Mouse (Mus musculus): ENCODE measurements around the gene Echs1. TPM values are rescaled to one million over a fixed set of nuclear protein-coding genes. Genes with fewer than 3 reads are reported as not detected.

Echs1 gene
- total RNA-seq (2014; fragmentation: Nextera tagmentation) (50.1 and 62.9 TPM in 2 replicates), total RNA-seq (2017) (52.5 and 85.0 TPM in 2 replicates)

- peak; percentile 99 for ATAC-seq (replicated peaks; ENCODE audit: low FRiP score, low TSS enrichment, poor library complexity, severe bottlenecking)
Measured at GRCm38 (mm10) chr7:140116329-140117054, at the start of gene Echs1. TSS of gene Echs1 (minus strand) at chr7:140116476.

- no peak for ATAC-seq (replicated peaks; ENCODE audit: low FRiP score, low TSS enrichment, poor library complexity, severe bottlenecking)
Measured at GRCm38 (mm10) chr7:140164664-140165063, 48.4 kb upstream of the Echs1 start, which contains the start of gene Olfr522. TSS of gene Olfr522 (minus strand) at chr7:140164764.

DNA sequence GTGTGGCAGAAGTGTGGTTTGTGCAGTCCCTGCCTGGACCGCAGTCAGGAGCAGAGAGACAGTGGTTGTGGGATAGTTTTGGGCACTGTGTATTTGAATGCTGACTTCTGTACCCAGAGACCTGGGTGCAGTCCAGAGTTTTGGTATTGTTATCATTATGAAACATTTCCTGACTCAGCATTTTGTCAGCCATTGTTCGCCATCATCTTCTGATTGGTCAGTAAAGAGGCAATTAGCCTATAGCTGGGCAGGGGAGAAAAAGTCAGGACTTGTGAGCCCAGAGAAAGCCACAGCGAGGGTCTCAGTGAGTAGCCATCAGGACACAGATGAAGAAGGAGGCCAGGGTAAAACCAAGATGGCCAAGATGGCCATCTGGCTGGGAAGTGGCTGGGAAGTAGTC lies 44.1 kb upstream of the Echs1 start:
- no peak for ATAC-seq (replicated peaks; ENCODE audit: low FRiP score, low TSS enrichment, poor library complexity, severe bottlenecking)

GRCm38 (mm10) chr7:140154218-140154927 lies 38.1 kb upstream of the Echs1 start, which contains the start of gene Sprn:
TSS of gene Sprn (minus strand) at chr7:140154877.
- ATAC-seq (replicated peaks; ENCODE audit: low FRiP score, low TSS enrichment, poor library complexity, severe bottlenecking) = no peak

GRCm38 (mm10) chr7:140153829-140154217 lies 37.5 kb upstream of the Echs1 start:
- ATAC-seq (replicated peaks; ENCODE audit: low FRiP score, low TSS enrichment, poor library complexity, severe bottlenecking) = no peak

DNA sequence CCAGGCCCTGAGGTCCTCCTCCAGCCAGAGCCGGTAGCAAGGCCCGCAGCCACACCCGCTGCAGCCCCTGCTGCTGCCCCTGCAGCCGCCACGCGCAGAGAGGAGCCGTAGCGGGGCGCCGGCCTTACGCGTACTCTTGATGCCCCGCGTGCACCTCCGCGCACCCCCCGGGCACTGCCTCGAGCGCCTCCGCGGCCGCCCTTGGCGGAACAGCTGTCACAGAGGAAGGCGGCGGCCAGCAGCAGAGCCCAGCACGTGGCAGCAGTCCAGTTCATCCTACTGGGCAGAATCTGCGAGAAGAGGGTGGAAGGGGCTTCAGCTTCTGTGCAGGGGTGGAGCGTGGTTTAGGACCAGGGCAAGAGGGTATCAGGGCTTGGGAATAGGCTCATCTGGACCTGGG lies 37.1 kb upstream of the Echs1 start:
- ATAC-seq (replicated peaks; ENCODE audit: low FRiP score, low TSS enrichment, poor library complexity, severe bottlenecking) = no peak

- ATAC-seq (replicated peaks; ENCODE audit: low FRiP score, low TSS enrichment, poor library complexity, severe bottlenecking) = no peak
Measured at GRCm38 (mm10) chr7:140144550-140144949, 28.3 kb upstream of the Echs1 start.

DNA sequence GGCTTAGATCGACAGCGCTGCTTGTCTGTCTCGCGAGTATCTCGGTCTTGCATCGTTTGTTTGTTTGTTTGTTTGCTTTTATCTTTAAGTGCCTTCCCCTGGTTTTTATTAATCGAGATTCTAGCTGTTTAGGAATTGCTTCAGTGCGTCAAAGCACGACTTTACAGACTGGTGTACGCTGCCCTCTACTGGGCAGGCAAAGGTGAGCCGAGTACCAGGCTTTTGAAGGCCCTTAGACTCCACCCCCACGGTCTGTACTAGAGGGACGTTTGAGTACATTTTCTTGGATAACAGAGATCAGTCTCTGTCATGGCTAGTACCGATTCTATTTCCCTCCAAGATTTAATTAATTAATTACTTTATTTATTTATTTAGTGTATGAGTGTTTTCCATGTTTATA lies 25.1 kb upstream of the Echs1 start:
- ATAC-seq (replicated peaks; ENCODE audit: low FRiP score, low TSS enrichment, poor library complexity, severe bottlenecking) = peak; percentile 67

DNA sequence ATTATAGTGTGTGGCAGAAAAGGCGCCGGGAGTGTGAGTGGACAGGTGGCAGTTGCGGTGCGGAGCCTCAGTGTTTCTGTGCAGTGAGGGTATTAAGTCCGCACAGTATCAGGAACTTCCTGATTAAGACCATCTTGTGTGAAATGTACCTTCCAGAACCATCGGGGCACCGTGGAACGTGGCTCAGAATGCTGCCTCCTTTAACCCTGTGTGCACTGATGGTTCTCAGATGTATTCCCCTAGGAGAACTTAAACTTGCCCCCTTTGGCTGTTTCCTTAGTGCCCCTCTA lies 21.7 kb upstream of the Echs1 start:
- no peak for ATAC-seq (replicated peaks; ENCODE audit: low FRiP score, low TSS enrichment, poor library complexity, severe bottlenecking)

DNA sequence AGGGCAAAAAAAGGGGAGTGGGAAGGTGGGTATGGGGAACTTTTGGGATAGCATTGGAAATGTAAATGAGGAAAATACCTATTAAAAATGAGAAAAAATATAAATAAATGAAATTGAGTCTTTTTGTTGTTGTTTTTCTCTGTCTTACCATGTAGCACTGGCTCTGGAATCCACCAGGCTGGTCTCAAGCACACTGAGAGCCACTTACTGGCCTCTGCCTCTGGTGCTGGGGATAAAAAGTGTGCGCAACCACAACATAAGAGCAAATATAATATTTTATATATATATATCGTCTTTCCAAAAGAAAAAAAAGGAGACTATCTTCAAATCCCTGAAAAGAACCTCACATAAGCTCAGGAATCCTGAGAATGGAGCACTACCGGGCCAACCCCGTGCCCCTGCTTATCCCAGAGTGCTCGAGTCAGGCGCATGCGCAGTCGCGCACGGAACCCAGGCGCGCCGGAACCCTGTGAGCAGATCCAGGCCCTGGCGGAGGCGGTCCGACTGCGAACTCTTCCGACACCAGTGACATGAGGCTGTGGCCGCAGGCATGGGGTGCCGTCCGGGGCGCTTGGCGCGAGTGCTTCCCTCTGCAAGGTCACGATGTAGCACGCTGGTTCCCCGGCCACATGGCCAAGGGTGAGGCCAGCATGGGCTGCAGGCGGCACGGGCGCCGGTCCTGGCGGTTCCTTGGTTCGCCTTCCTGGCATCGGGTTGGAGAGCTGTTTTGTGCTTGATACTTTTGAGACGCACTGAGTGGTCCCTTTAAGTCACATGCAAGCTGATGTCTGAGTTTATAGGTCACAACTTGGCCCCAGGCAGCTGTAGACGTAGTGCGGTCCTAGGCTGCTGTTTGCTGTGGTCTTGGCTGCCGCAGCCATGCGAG lies 21.1 kb upstream of the Echs1 start, which contains the start of gene Mtg1:
Mtg1 (plus strand) TSS at position 430 of the 886 bp plus-strand sequence.
- ATAC-seq (replicated peaks; ENCODE audit: low FRiP score, low TSS enrichment, poor library complexity, severe bottlenecking) = peak; percentile 85

DNA sequence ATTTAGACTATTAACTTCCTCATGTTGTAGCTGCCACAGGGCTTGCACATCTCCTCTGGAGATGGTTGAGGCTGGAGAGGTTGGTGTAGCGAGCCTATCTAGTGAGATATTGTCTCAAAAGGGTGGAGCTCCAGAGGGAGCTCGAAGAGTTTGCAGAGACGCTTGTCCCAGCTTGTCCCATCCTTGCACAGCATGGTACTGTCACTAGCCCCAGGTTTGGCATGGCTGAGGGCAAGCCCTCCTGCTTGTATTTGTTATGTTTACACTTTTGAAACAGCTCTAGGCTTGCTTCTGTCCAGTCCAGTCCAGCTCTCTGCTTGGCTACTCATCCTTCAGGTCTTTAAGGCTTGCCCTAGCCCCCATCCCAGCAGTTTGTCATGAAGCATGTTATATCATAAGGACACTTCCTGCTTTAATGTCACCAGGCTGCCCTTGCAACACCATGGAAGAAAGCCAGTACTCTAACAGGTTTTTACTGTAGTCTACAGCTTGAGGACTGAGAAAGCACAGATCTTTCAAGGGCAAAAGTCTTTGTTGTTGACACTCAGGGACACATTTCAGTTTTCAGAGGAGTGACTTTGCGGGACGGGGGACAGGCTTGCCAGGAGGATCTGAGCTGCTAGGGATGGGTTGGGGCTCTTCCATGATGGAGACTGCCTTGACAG lies 19.0 kb upstream of the Echs1 start:
- ATAC-seq (replicated peaks; ENCODE audit: low FRiP score, low TSS enrichment, poor library complexity, severe bottlenecking) = no peak

DNA sequence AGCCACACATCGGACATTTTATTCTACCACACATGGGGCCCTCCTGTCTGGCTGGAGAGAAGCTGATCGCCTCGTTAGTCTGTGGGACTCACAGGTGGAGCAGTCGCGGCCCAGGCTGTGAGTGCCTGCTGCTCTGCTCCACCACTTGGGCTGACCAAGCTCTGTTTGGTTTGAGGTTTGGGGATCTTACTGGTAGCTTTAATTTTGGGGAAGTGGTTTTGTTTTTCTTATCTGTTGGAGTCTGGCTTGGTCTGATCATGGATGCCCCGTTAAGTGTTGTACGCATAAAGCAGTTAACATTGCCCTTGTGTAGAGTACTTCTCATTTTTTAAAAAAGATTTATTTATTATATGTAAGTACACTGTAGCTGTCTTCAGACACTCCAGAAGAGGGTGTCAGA lies 17.8 kb upstream of the Echs1 start:
- ATAC-seq (replicated peaks; ENCODE audit: low FRiP score, low TSS enrichment, poor library complexity, severe bottlenecking) = 0 out of 2 replicates have a peak, but pooled peaks have one; percentile 5

DNA sequence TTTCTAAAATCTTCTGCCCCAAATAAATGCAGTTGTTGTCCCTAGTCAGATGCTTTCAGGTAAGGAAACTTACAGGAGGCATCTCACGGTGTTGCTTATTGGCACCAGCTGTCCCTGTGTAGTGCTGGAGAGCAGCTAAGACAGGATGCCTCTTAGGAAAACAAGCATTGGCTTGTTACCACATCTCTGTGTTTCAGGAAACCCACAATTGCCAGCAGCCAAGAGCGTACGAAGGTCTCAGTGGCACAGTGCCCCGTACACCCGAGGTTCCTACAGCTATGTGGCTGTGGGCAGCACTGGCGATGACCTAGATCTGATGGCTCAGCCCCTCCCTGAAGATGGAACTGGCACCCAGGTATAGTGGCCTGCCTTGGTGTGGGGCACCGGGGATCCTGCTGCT lies 15.9 kb upstream of the Echs1 start:
- ATAC-seq (replicated peaks; ENCODE audit: low FRiP score, low TSS enrichment, poor library complexity, severe bottlenecking) = peak; percentile 25; the same call in 1 of the 2 replicates

- ATAC-seq (replicated peaks; ENCODE audit: low FRiP score, low TSS enrichment, poor library complexity, severe bottlenecking) = no peak
Measured at GRCm38 (mm10) chr7:140127911-140128310, 11.6 kb upstream of the Echs1 start.

DNA sequence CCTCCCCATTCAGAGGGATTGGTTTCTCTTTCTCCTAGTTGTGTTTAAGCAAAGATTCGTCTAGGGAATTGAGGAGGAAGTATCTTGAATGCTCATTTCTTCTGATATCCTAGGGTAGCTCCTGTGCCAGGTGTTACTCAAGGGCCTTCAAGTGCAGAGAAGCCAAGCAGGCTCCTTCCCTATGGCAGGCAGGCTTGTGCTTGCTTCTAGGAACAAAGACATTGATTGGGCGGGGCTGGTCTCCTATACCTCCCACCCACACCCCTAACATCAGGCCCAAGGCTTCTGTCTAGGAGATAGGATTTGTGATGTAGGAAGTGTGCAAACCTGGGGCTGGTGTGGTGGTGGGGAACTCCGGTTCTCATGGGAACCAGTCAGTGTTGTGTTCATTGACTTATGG lies 10.7 kb upstream of the Echs1 start:
- no peak for ATAC-seq (replicated peaks; ENCODE audit: low FRiP score, low TSS enrichment, poor library complexity, severe bottlenecking)

- ATAC-seq (replicated peaks; ENCODE audit: low FRiP score, low TSS enrichment, poor library complexity, severe bottlenecking) = 0 out of 2 replicates have a peak, but pooled peaks have one; percentile 0
Measured at GRCm38 (mm10) chr7:140126022-140126350, 9.7 kb upstream of the Echs1 start.

DNA sequence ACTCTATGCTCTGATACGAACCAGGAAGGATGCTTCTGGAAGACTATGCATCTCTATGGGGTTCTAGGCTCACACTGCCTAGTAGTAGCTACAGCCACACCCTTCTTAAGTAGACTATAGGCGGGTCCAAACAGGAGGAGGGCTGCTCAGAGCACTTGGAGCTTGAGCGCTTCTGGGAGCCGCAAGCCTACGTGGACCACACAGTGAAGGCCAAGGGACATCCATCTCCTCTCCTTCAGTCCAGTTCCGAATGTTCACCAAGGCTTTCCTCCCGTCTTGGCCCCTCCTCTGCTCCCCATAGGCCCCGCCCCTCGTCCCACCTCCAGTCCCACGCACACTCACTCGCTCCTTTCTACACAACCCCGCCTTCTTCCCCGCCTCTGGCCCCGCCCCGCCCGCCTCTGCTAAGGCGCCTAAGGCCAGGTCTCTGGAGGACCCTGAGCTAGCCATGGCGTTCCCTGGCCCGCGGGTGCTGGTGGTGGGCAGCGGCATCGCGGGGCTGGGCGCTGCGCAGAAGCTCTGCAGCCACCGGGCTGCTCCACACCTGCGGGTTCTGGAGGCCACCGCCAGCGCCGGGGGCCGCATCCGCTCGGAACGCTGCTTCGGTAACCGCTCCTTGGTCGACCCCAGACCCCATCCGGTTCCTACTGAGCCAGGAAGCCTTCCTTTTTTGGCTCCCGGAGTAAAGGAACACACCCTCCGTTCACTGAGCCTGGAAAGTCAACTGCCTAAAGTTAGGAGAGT lies 9.2 kb upstream of the Echs1 start:
- peak; percentile 97 for ATAC-seq (replicated peaks; ENCODE audit: low FRiP score, low TSS enrichment, poor library complexity, severe bottlenecking)

GRCm38 (mm10) chr7:140124382-140124781 lies 8.1 kb upstream of the Echs1 start:
- no peak for ATAC-seq (replicated peaks; ENCODE audit: low FRiP score, low TSS enrichment, poor library complexity, severe bottlenecking)

- ATAC-seq (replicated peaks; ENCODE audit: low FRiP score, low TSS enrichment, poor library complexity, severe bottlenecking) = no peak
Measured at GRCm38 (mm10) chr7:140122765-140123164, 6.5 kb upstream of the Echs1 start.
